Mouse (Mus musculus): ENCODE measurements at regions not wholly inside any gene's neighbourhood (a gene's known extent, or its start where the extent isn't known, plus 50 kb on each side); places are given as distances from the start of the nearest gene placed in this dataset.

DNA sequence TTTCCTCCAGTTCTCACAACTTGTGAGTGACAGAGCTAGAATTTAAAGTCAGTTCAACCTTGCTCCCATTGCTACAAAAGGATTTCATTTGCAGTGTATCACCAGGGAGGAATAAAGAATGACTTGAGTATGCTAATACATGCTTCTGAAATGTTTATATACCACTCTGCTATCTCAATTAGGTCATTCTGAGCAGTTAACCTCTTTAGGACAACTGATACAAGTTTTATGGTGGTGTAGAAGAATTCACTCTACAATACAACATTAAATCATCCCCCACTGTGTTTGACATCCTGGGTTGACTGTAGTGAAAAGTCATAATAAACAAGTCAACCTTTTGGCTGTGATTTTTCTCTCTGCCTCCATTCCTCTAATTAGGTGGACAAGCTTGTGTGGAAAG lies 248.6 kb downstream of the Pax1 start:
- Histone ChIP-seq H3K27me3 (no peaks in the 10 kb centered on the region), H3K36me3 (no peaks in the 10 kb centered on the region), H3K27ac (replicated peaks) (no peak overlapping the region), H3K4me3 (replicated peaks) (no peak overlapping the region), H3K9ac (no peak overlapping the region), H3K4me1 (no peaks in the 10 kb centered on the region), H3K4me2 (replicated peaks) (no peak overlapping the region), H3K9me3 (replicated peaks) (no peaks in the 10 kb centered on the region)
- ATAC-seq (ENCODE audit: insufficient number of reproducible peaks, low FRiP score, low TSS enrichment, low read depth) = no peak

DNA sequence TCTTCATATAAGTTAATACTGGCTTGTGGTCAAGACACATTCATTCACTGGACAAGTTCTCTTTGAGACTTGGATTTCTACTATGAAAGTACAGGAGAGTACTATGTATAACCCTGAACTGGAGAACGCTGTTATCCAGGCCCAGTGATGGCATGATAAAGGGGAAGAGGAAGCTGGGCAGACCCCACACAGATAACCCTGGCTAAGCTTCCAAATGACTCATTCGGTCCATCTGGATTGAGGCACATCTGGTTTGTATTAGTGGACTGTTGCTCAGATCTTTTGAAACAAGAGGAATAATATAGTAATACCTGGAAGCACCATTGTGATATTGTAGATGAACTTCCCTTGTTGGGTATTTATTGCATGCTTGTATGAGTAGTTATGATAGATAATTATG lies 239.9 kb downstream of the Pax1 start:
- Histone ChIP-seq H3K27me3 (no peaks in the 10 kb centered on the region), H3K4me3 (replicated peaks) (no peak overlapping the region), H3K36me3 (no peaks in the 10 kb centered on the region), H3K9me3 (replicated peaks) (no peaks in the 10 kb centered on the region), H3K4me2 (replicated peaks) (no peak overlapping the region), H3K4me1 (no peaks in the 10 kb centered on the region), H3K9ac (no peak overlapping the region), H3K27ac (replicated peaks) (no peak overlapping the region)
- WGBS = 39% methylated on average over 2 of the region's 2 CpGs
- no peak for ATAC-seq (ENCODE audit: insufficient number of reproducible peaks, low FRiP score, low TSS enrichment, low read depth)

DNA sequence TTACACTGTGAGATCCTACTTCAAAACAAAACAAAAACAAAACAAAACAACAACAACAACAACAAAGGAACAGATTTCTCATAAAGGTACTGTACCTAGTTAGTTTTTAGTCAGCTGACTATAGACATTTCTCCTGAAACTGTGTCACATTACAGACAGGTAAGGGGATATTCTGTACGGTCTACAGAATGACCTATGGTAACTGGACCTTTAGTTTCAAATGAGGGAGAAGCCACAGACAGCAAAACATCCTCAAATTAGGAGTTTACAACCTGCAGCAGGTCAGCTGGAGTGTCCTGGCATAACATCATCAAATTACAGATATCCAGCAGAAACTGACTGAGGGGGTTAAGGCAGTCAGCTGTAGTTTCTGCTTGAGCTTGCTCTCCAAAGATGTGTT lies 210.7 kb downstream of the Pax1 start:
- H3K4me3 ChIP-seq (replicated peaks) = no peak overlapping the region
- H3K27me3 ChIP-seq = no peaks in the 10 kb centered on the region
- H3K9ac ChIP-seq = no peak overlapping the region
- no peak overlapping the region for H3K27ac ChIP-seq (replicated peaks)
- H3K9me3 ChIP-seq (replicated peaks) = no peaks in the 10 kb centered on the region
- ATAC-seq (ENCODE audit: insufficient number of reproducible peaks, low FRiP score, low TSS enrichment, low read depth) = no peak
- H3K36me3 ChIP-seq = no peaks in the 10 kb centered on the region
- 75% methylated on average over 1 of the region's 1 CpGs for WGBS
- no peak overlapping the region for H3K4me2 ChIP-seq (replicated peaks)
- no peaks in the 10 kb centered on the region for H3K4me1 ChIP-seq

DNA sequence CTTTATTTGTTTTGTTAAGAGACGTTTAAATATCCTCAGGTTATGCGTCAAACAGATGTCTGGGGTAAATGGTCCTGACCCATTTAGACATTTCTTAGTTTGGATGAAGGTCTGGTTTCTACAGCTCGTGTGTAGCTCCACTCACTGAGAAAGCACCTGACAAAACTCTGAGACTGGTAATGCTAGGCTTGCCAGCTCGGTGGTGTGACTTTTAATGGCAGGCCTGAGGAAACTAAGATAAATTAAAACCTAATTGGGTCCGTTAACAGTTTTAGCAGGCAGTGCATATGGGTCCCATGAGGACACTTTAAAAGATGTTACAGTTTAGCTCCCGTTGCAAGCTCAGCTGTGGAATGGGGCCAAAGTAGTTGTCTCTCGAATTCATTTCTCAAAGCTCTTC lies 199.5 kb downstream of the Pax1 start:
- H3K4me3 ChIP-seq (replicated peaks) = no peak overlapping the region
- ATAC-seq (ENCODE audit: insufficient number of reproducible peaks, low FRiP score, low TSS enrichment, low read depth) = no peak
- no peaks in the 10 kb centered on the region for H3K36me3 ChIP-seq
- H3K27ac ChIP-seq (replicated peaks) = no peak overlapping the region
- no peaks in the 10 kb centered on the region for H3K9me3 ChIP-seq (replicated peaks)
- H3K27me3 ChIP-seq = no peaks in the 10 kb centered on the region
- no peaks in the 10 kb centered on the region for H3K4me1 ChIP-seq
- no peak overlapping the region for H3K9ac ChIP-seq
- no peak overlapping the region for H3K4me2 ChIP-seq (replicated peaks)
- 49% methylated on average over 7 of the region's 7 CpGs for WGBS

DNA sequence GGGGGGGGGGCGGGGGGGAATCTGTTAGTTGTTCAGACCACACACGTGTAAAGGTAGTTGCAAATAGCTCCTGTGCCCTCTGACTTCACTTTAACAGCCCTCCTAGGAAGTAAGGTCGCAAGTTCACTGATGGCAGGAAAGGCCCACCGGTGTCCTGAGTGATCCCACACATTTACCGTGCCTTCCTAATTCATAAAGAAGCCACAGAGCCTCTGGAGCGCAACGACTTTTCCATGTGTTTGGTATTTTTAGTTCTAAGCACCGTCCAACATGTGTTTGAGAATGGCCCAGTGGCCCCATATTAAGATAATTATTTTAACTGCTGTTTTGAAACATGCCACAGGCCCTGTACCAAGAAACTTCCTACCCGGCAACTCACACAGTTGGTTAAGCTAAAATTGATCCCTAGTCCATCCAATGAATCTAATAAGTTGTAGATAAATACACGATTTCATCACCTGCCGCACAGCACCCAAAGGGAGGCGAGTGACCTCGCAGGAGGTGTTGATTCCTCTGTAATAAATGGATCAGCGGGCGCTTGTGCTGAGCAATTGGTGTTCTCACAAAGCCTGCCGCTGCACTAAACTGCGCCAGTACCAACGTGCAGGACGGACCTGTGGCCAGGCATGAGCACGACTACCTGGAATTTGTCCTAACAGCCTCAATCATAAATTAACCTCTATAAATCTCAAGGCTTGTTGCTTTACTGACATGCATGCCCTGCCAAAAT lies 198.9 kb downstream of the Pax1 start:
- Histone ChIP-seq H3K4me3 (replicated peaks) (no peak overlapping the region), H3K27ac (replicated peaks) (no peak overlapping the region), H3K36me3 (no peaks in the 10 kb centered on the region), H3K9me3 (replicated peaks) (no peaks in the 10 kb centered on the region), H3K4me1 (no peaks in the 10 kb centered on the region), H3K4me2 (replicated peaks) (no peak overlapping the region), H3K27me3 (no peaks in the 10 kb centered on the region), H3K9ac (no peak overlapping the region)
- 60% methylated on average over 20 of the region's 20 CpGs for WGBS
- no peak for ATAC-seq (ENCODE audit: insufficient number of reproducible peaks, low FRiP score, low TSS enrichment, low read depth)

DNA sequence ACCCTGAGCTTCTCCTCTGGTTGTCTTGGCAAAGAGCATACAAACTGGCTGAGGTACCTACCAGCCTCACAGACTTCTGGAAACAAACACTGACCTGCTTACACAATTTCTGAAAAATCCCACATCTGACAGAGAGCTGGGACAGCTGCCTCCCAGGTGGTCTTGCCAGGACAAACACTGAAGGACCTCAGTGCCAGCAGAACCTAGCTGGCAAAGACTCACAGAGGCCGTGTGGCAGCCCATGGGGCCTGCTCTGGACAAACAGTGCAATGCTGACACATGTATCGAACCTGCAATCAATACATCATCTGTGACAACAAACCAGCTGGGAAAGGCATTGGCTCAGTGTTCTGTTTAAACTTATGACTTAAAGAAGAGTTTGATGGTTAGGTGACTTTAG lies 167.4 kb downstream of the Pax1 start:
- H3K9me3 ChIP-seq (replicated peaks) = no peaks in the 10 kb centered on the region
- H3K4me3 ChIP-seq (replicated peaks) = no peak overlapping the region
- WGBS = 55% methylated on average over 2 of the region's 2 CpGs
- ATAC-seq (ENCODE audit: insufficient number of reproducible peaks, low FRiP score, low TSS enrichment, low read depth) = no peak
- no peak overlapping the region for H3K9ac ChIP-seq
- H3K4me1 ChIP-seq = no peaks in the 10 kb centered on the region
- H3K4me2 ChIP-seq (replicated peaks) = no peak overlapping the region
- H3K36me3 ChIP-seq = no peaks in the 10 kb centered on the region
- H3K27me3 ChIP-seq = no peaks in the 10 kb centered on the region
- H3K27ac ChIP-seq (replicated peaks) = no peak overlapping the region

DNA sequence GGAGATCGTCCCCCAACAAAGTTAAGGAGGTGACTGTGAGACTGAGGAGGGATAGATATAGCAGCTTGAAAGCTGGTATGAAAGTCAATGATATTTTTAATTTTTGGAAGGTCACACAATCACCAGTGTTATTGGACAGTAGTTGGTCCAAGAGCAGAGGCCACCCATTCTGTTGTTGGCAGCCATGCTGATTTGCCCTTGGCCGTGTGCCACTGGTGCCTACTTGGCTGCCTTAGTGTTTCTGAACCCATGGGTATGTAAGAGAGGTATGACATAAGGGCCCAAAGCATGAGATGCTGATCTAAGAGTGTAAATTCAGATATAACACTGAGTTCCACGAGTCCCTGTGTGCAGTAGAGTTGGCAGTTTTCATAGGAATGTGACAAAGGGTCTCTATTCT lies 153.7 kb downstream of the Pax1 start:
- no peak overlapping the region for H3K9ac ChIP-seq
- 68% methylated on average over 3 of the region's 3 CpGs for WGBS
- no peak overlapping the region for H3K4me2 ChIP-seq (replicated peaks)
- H3K4me3 ChIP-seq (replicated peaks) = no peak overlapping the region
- no peaks in the 10 kb centered on the region for H3K27me3 ChIP-seq
- no peaks in the 10 kb centered on the region for H3K9me3 ChIP-seq (replicated peaks)
- no peak overlapping the region for H3K27ac ChIP-seq (replicated peaks)
- no peak for ATAC-seq (ENCODE audit: insufficient number of reproducible peaks, low FRiP score, low TSS enrichment, low read depth)
- no peaks in the 10 kb centered on the region for H3K4me1 ChIP-seq
- no peaks in the 10 kb centered on the region for H3K36me3 ChIP-seq

DNA sequence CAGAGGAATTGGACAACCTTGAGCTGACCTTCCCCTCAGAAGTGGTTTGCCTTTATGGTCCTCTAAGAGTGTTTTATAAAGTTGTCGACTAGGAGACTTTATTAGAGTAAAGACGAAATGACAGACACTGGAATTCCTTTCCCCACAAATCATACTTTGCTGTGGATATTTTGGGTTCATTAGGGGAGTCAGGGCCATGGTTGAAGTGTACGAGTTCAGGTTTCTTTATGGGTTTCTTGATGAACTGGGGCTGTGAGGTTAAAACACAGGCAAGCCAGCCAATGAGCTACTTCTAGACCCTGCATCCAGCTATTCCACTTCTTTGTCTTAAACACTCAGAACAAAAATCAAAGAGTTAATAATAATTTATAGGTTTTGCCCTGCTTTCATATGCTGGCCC lies 153.0 kb downstream of the Pax1 start:
- Histone ChIP-seq H3K9ac (no peak overlapping the region), H3K27me3 (no peaks in the 10 kb centered on the region), H3K4me2 (replicated peaks) (no peak overlapping the region), H3K9me3 (replicated peaks) (no peaks in the 10 kb centered on the region), H3K36me3 (no peaks in the 10 kb centered on the region), H3K4me3 (replicated peaks) (no peak overlapping the region), H3K4me1 (no peaks in the 10 kb centered on the region), H3K27ac (replicated peaks) (no peak overlapping the region)
- ATAC-seq (ENCODE audit: insufficient number of reproducible peaks, low FRiP score, low TSS enrichment, low read depth) = no peak
- 82% methylated on average over 3 of the region's 3 CpGs for WGBS

DNA sequence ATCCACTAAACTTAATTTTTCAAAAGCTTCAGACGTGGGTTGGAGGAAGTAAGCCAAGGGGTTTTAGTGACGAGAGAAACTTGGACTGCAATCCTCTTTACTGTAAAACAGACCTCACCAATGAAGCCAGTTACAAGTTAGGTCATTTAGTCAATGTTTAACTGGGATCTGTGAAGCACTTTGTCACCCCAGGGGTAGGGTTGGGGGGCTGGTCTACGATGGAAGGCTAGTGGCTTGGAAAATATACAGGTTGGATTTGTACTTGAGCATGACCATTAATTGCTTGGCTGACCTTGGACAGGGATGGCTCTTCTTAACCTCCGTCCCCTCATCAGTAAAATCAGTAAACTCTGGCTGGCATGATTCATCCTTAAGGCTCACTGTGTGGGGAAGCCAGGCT lies 142.2 kb downstream of the Pax1 start:
- H3K9me3 ChIP-seq (replicated peaks) = no peaks in the 10 kb centered on the region
- 72% methylated on average over 4 of the region's 4 CpGs for WGBS

DNA sequence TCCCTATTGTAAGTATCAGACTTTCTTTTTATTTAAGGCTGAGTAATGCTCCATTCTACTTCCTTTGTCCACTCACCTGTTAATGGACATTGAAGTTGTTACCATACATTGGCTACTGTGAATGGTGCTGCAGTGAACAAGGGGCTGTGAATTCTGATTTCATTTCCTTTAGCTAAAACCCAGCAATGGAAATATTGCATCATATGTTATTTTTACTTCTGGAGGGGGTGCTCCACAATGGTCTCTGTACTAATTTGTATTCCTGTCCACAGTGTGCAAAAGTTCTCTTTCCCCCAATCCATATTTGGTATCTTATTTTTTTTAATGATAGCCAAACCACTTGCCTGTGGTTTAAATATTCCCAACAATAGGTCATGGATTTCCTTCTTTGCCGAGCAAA lies 137.0 kb downstream of the Pax1 start:
- Histone ChIP-seq H3K9ac (no peak overlapping the region), H3K36me3 (no peaks in the 10 kb centered on the region), H3K4me2 (replicated peaks) (no peak overlapping the region), H3K27me3 (no peaks in the 10 kb centered on the region), H3K9me3 (replicated peaks) (no peaks in the 10 kb centered on the region), H3K4me3 (replicated peaks) (no peak overlapping the region), H3K27ac (replicated peaks) (no peak overlapping the region), H3K4me1 (no peaks in the 10 kb centered on the region)
- WGBS = 67% methylated on average over 1 of the region's 1 CpGs
- no peak for ATAC-seq (ENCODE audit: insufficient number of reproducible peaks, low FRiP score, low TSS enrichment, low read depth)

More for the DNA sequence above, 142.2 kb downstream of the Pax1 start:
- Histone ChIP-seq H3K4me2 (replicated peaks) (no peak overlapping the region), H3K36me3 (no peaks in the 10 kb centered on the region), H3K27ac (replicated peaks) (no peak overlapping the region), H3K4me3 (replicated peaks) (no peak overlapping the region), H3K27me3 (no peaks in the 10 kb centered on the region), H3K9ac (no peak overlapping the region), H3K4me1 (no peaks in the 10 kb centered on the region)
- no peak for ATAC-seq (ENCODE audit: insufficient number of reproducible peaks, low FRiP score, low TSS enrichment, low read depth)

DNA sequence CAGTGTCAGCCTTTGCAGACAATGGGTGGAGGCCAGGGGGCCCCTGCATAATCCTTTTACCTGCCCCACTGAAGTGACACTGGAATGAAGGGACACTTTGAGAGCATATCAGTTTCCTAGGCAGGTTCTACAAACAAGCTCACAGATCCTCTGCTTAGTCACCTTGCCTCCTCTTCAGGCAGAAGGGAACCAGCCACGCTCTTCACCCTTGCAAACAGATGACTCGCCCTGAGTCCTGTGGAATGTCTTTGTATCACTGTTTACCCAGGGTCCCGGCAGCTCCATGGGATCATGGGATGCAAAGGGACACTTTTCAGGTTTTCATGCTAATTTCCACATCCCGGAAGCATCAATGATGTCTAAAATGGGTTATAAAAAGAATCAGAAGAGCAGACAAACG lies 94.2 kb downstream of the Pax1 start:
- Histone ChIP-seq H3K36me3 (no peaks in the 10 kb centered on the region), H3K4me2 (replicated peaks) (no peak overlapping the region), H3K4me1 (no peaks in the 10 kb centered on the region), H3K9me3 (replicated peaks) (no peaks in the 10 kb centered on the region), H3K4me3 (replicated peaks) (no peak overlapping the region), H3K27ac (replicated peaks) (no peak overlapping the region), H3K27me3 (no peaks in the 10 kb centered on the region), H3K9ac (no peak overlapping the region)
- no peak for ATAC-seq (ENCODE audit: insufficient number of reproducible peaks, low FRiP score, low TSS enrichment, low read depth)
- 63% methylated on average over 5 of the region's 5 CpGs for WGBS

All from embryonic facial prominence, embryonic 15.5 days (tissue).